Mouse (Mus musculus) thymus, postnatal 10 days (tissue): ENCODE measurements around the gene Skint8.
"Not testable (repeated sequence)": the region's sequence is repeated elsewhere in the genome, so short reads cannot be mapped to it uniquely, and the experiment has no call there.

Experiments
- DNase-seq, 2 experiments: peaks; one replicate each; pipeline ENCODE4 v3.0.0; 2021; ENCODE audit warnings: low spot score in 2 of 2

Skint8 gene

GRCm38 (mm10) chr4:111919092-111919491 lies at the start of gene Skint8:
Gene Skint8, plus strand, starts transcription at chr4:111919392.
- no peak for DNase-seq

DNA sequence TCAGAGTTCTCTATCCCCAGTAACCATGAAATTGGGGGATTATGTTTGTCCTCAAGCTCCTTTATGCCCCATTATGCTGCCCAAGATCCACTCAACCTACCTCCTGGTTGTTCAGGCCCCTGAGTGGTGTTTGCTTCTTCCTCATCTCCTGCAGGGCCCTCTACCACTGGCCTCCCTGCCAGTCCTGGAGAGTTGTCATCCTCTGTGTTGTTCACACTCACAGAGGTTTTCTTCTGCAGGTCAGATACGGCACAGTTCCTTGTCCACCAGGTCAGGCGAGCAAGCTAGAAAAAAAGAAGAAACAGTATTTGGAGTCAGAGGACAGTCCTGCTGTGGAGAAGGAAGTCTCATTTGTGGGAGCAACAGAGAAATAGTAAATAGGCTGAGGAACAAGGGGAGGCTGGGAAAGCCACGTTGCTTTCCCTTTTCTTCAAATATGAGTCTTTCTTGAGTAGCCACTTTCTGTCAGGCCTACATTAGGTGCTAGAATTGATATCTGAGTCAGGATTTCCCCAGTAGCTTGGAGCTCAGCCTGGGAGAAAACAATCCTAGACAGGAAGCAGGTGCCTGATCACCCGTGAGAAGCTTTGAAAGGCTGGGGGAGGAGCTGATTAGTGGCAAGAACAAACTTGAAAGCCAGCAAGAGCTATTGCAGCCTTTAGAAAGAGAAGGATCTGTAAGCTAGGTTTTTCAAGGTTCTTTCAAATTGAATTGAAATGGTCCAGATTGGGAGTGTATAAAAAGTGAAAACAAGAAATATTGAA lies 38.9 kb upstream of the Skint8 start:
- peak; percentile 19 to 20 for DNase-seq

GRCm38 (mm10) chr4:111883543-111883942 lies 35.6 kb upstream of the Skint8 start:
- no peak for DNase-seq

DNA sequence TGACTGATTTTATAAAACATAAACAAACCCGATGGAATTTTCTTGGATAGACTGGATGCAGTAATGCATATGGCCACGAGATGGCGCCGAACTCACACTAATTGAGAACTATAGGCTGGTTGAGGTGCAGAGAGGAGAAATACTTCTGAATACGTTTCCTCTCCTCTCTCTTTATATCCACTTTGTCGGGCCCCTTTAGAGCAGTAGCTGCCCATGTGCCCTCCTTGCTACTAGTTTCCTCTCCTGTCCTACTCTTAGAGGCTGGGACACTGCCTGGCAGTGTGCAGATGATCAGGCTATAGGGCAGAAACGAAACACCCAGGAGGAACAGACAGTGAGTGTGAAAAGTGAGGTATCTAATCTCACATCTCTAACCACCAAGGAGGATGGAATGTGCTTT lies 33.2 kb upstream of the Skint8 start:
- peak; percentile 35 to 52 for DNase-seq

DNA sequence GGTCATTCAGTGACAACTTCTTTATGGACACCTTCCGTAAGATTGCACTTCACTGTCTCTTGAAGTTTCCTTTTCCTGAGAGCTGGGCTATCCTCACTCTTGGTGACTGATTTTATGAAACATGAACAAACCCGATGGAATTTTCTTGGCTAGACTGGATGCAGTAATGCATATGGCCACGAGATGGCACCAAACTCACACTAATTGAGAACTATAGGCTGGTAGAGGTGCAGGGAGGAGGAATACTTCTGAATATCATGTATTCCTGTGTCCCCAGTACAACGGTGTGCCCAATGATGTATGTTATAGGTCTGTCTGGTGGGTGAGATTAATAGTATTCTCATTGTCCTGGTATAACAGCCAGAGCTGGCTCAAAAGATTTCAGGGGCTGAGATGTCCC lies 32.6 kb upstream of the Skint8 start:
- DNase-seq, result peak; percentile 46 to 60

DNA sequence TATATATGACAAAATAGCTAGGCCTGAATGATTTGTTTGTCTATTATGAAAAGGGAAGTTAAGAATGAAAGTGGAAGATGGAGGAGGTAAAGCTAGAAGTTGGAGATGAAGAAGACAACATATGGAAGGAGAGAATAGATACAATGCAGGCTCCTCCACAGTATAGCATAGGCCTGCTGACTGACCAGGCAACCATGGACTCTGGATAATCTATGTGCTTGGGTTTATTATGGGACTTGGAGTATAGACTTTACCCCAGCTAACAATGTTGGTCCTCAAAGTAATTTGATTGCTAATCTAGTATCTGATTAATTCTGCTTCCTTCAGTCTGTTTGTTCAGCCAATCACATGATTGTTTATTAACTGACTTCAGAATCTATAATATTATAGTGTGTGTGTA lies 27.1 kb upstream of the Skint8 start:
- DNase-seq, result no peak

DNA sequence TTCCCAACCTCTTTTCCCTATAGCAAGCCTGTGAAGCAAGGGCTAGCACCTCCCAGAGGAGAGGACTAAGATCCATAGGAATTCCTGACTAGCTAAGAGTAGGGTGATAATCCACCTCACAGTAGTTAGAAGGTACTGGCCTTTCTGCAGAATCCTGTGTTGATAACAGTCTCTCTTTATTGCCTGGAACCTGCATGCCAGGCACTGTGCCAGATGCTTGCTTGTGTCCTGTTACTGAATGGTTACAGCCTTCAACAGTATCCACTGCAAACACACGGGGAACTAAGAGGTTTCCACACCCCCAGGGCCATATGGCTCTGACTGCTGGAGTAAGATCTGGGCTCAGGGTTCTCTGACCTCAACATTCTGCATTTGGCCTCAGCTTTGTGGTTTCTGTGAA lies 21.4 kb upstream of the Skint8 start:
- DNase-seq, result no peak

- DNase-seq, result no peak
These were observed 20.6 kb upstream of the Skint8 start for GRCm38 (mm10) chr4:111898566-111898965.

DNA sequence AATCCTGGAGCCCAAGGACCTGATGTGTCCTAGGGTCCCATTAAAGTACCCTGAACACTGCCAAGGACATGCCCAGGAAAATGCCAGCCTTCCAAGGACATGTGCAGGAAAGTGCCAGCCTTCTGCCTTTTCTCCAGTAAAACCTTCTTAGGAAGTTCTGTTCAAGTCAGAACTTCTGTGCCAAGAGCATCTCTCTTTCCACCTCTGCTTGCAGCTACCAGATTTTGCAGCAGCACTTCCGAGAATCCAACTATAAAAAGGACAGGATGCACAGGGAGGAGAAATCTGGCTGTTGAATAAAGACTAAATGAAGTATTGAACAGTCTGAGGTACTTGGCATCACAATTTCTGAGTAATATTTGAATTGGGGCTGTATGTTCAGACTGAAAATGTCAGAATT lies 18.7 kb upstream of the Skint8 start:
- DNase-seq, result not testable (repeated sequence)

GRCm38 (mm10) chr4:111901473-111901872 lies 17.7 kb upstream of the Skint8 start:
- no peak for DNase-seq

- DNase-seq, result no peak
These were observed 16.4 kb upstream of the Skint8 start, which contains the start of gene Slc5a9 for GRCm38 (mm10) chr4:111902775-111903174. Gene Slc5a9, minus strand, starts transcription at chr4:111902918.

- DNase-seq, result peak in 1 of 2 experiments; percentile 32
These were observed 11.3 kb upstream of the Skint8 start for GRCm38 (mm10) chr4:111907926-111908325.

GRCm38 (mm10) chr4:111961309-111961708 lies 42.1 kb downstream of the Skint8 start:
- no peak for DNase-seq

DNA sequence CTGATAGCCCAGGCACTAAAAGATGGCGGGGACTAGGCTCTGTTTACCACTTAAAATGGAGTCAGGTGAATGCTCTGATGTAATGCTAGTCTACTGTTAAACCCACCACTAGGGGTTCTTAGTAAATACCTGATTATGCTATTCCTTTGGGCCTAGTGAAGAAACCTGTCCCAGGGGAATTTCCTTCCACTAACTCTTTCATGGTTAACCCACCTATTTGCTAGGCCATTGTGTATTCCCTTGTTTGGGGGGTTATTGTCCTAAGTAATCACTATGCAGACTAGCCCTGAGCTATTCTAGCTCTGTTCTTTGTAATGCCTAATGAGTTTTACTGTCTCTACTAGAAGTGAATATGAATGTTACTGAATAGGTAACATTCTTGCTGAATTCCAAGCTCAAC lies 44.0 kb downstream of the Skint8 start:
- not testable (repeated sequence) for DNase-seq

GRCm38 (mm10) chr4:111963669-111964068 lies 44.5 kb downstream of the Skint8 start:
- DNase-seq, result no peak

DNA sequence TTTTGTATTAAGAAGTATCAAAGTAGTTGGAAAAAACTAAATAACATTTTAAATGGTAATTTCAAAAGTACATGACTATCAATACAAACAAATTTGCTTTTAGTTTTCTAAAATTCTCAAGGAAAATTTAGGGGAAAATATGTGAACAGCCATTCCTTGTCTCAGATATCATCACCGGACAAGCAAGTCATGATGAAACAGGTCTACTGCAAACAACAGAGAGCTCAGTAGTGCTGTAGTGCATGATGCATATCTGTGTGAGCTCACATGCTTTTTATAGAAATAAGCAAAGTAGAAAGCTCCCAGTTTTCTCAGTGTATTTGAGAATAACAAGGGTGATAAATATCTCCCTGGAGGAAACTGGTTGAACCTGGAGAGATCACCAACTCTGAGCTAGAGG lies 53.4 kb downstream of the Skint8 start, which contains the start of gene Skint7:
Skint7 (plus strand) TSS at position 301 of the 400 bp plus-strand sequence.
- no peak for DNase-seq
